ENCODE assay signal across 26 mouse cellular contexts in genomic region chr12:32962132-32962531, GRCm38 (mm10). TPM values are rescaled to one million over a fixed set of nuclear protein-coding genes. Genes with fewer than 3 reads are reported as not detected.
DNase-seq lines count a peak whose midpoint lies in the region; ATAC-seq lines count a peak whose summit lies in the region.
"Had no signal": no experiment of that assay in that cellular context is flagged by ENCODE, and none has a peak within 500 bp of the region (broad histone marks: within the 10 kb centered on the region; RNA-seq: fewer than 3 reads in every experiment).

No protein-coding gene starts in this region.

- peaks cover 24% of the 10 kb centered on the region for H3K4me1 ChIP-seq in intestine, embryonic 16.5 days (ENCODE audit: control insufficient read depth, insufficient read depth, low read length)
- peaks cover 8% of the 10 kb centered on the region for H3K4me1 ChIP-seq in intestine, embryonic 15.5 days (replicated peaks)
- H3K4me1 ChIP-seq in liver, embryonic 13.5 days (replicated peaks) = peaks cover 52% of the 10 kb centered on the region
- H3K4me1 ChIP-seq in liver, embryonic 11.5 days (replicated peaks; ENCODE audit: control insufficient read depth, insufficient read depth, low read length) = peaks cover 38% of the 10 kb centered on the region
- H3K4me1 ChIP-seq: forebrain, embryonic 13.5 days had no signal

- no peak overlapping the region for H3K27ac ChIP-seq in intestine, embryonic 16.5 days (ENCODE audit: low read length)
- no peak overlapping the region for H3K27ac ChIP-seq in intestine, embryonic 15.5 days
- H3K27ac ChIP-seq in liver, embryonic 13.5 days = no peak overlapping the region
- H3K27ac ChIP-seq in liver, embryonic 11.5 days (ENCODE audit: low read depth, low read length) = no peak overlapping the region
- H3K27ac ChIP-seq: forebrain, embryonic 13.5 days; hindbrain, postnatal 0 days; liver, embryonic 15.5 days; neural tube, embryonic 15.5 days had no signal

- no peaks in the 10 kb centered on the region for H3K9me3 ChIP-seq in intestine, embryonic 16.5 days (ENCODE audit: control insufficient read depth, low read length)
- no peaks in the 10 kb centered on the region for H3K9me3 ChIP-seq in intestine, embryonic 15.5 days
- no peaks in the 10 kb centered on the region for H3K9me3 ChIP-seq in liver, embryonic 13.5 days (replicated peaks)
- H3K9me3 ChIP-seq in liver, embryonic 11.5 days (ENCODE audit: control insufficient read depth, low read length) = no peaks in the 10 kb centered on the region
- H3K9me3 ChIP-seq: forebrain, embryonic 13.5 days; heart, embryonic 12.5 days; liver, embryonic 15.5 days; neural tube, embryonic 15.5 days had no signal

- DNase-seq in liver, embryonic 13.5 days = no peak
- DNase-seq in liver, embryonic 11.5 days (ENCODE audit: low spot score) = no peak
- DNase-seq in B cell, adult 2 months = peak; percentile 13 to 21
- DNase-seq in thymus, postnatal 4 days = no peak
- no peak for DNase-seq in Muller cell, postnatal 12 days (ENCODE audit: inconsistent ontology term)
- DNase-seq: adrenal gland, postnatal 10 days; cerebellum, adult 2 months; cerebellum, postnatal 36 days; heart, postnatal 10 days; kidney, adult 11 months; kidney, postnatal 14 days; layer of hippocampus, postnatal 36 days; lung, postnatal 36 days; right cerebral cortex, postnatal 14 days; spleen, adult 18-20 months; thymus, postnatal 25 days had no signal

- H3K36me3 ChIP-seq in intestine, embryonic 16.5 days (ENCODE audit: control insufficient read depth, insufficient read depth, low read length) = no peaks in the 10 kb centered on the region
- no peaks in the 10 kb centered on the region for H3K36me3 ChIP-seq in intestine, embryonic 15.5 days
- peaks cover 4% of the 10 kb centered on the region; the same call in 1 of the 2 replicates for H3K36me3 ChIP-seq in liver, embryonic 13.5 days
- peaks cover 2% of the 10 kb centered on the region; the same call in 1 of the 2 replicates for H3K36me3 ChIP-seq in liver, embryonic 11.5 days (ENCODE audit: control insufficient read depth, insufficient read depth, low read length)
- H3K36me3 ChIP-seq: neural tube, embryonic 15.5 days had no signal

- H3K9ac ChIP-seq in intestine, embryonic 16.5 days (ENCODE audit: low read depth, low read length) = no peak overlapping the region
- no peak overlapping the region for H3K9ac ChIP-seq in intestine, embryonic 15.5 days
- no peak overlapping the region for H3K9ac ChIP-seq in liver, embryonic 13.5 days
- H3K9ac ChIP-seq in liver, embryonic 11.5 days (ENCODE audit: low read depth, low read length) = no peak overlapping the region
- H3K9ac ChIP-seq: forebrain, embryonic 13.5 days; heart, embryonic 12.5 days; liver, embryonic 15.5 days; neural tube, embryonic 15.5 days had no signal

- peak; percentile 21; the same call in 1 of the 2 replicates for ATAC-seq in intestine, embryonic 16.5 days
- ATAC-seq in intestine, embryonic 15.5 days = no peak
- ATAC-seq in liver, embryonic 13.5 days (ENCODE audit: low read depth) = peak; percentile 58
- ATAC-seq in liver, embryonic 11.5 days (replicated peaks; ENCODE audit: low FRiP score) = no peak; the same call in 1 of the 2 replicates
- ATAC-seq in megakaryocyte-erythroid progenitor cell, adult 5-6 weeks (replicated peaks; ENCODE audit: low FRiP score, low TSS enrichment, poor library complexity, severe bottlenecking) = peak; percentile 36; the same call in 1 of the 2 replicates
- ATAC-seq: activated CD4-positive, CD25-positive, alpha-beta regulatory T cell, adult 4 months; forebrain, embryonic 13.5 days; hindbrain, postnatal 0 days had no signal

- H3K4me3 ChIP-seq in intestine, embryonic 16.5 days (ENCODE audit: low read length) = no peak overlapping the region
- no peak overlapping the region for H3K4me3 ChIP-seq in intestine, embryonic 15.5 days (replicated peaks)
- no peak overlapping the region for H3K4me3 ChIP-seq in liver, embryonic 13.5 days (replicated peaks)
- no peak overlapping the region for H3K4me3 ChIP-seq in liver, embryonic 11.5 days (ENCODE audit: low read depth, low read length)
- H3K4me3 ChIP-seq: forebrain, embryonic 13.5 days; heart, embryonic 12.5 days; liver, embryonic 15.5 days; neural tube, embryonic 15.5 days had no signal

- H3K27me3 ChIP-seq in intestine, embryonic 16.5 days (replicated peaks; ENCODE audit: control insufficient read depth, insufficient read depth, low read length) = no peaks in the 10 kb centered on the region
- no peaks in the 10 kb centered on the region for H3K27me3 ChIP-seq in intestine, embryonic 15.5 days (replicated peaks)
- H3K27me3 ChIP-seq in liver, embryonic 13.5 days = no peaks in the 10 kb centered on the region
- no peaks in the 10 kb centered on the region for H3K27me3 ChIP-seq in liver, embryonic 11.5 days (replicated peaks; ENCODE audit: control insufficient read depth, insufficient read depth, low read length)
- H3K27me3 ChIP-seq: forebrain, embryonic 13.5 days; heart, embryonic 12.5 days; liver, embryonic 15.5 days; neural tube, embryonic 15.5 days had no signal

- H3K4me2 ChIP-seq in intestine, embryonic 16.5 days (ENCODE audit: low read depth, low read length) = no peak overlapping the region
- no peak overlapping the region for H3K4me2 ChIP-seq in intestine, embryonic 15.5 days (replicated peaks)
- no peak overlapping the region for H3K4me2 ChIP-seq in liver, embryonic 13.5 days
- no peak overlapping the region for H3K4me2 ChIP-seq in liver, embryonic 11.5 days
- H3K4me2 ChIP-seq: forebrain, embryonic 13.5 days; heart, embryonic 12.5 days; liver, embryonic 15.5 days; midbrain, embryonic 11.5 days; neural tube, embryonic 15.5 days had no signal

RNA-seq across cellular contexts. Expression of gene Sypl, which starts 8.4 kb away (rescaled TPM):
- 168 and 172 TPM in 2 replicates for polyA plus RNA-seq in intestine, embryonic 16.5 days (2015; fragmentation: Nextera tagmentation; extraction: Ambion mirVana)
- polyA plus RNA-seq in intestine, embryonic 15.5 days (2015; fragmentation: Nextera tagmentation; extraction: Ambion mirVana) = 157 and 159 TPM in 2 replicates
- 42.4 and 54.7 TPM in 2 replicates for polyA plus RNA-seq in liver, embryonic 13.5 days (2015; fragmentation: Nextera tagmentation; extraction: Ambion mirVana)
- 72.6 and 75.2 TPM in 2 replicates for polyA plus RNA-seq in liver, embryonic 11.5 days (2014; fragmentation: Nextera tagmentation; extraction: Ambion mirVana)
- 34.3 and 36.1 TPM in 2 replicates for total RNA-seq in megakaryocyte-erythroid progenitor cell, adult 5-6 weeks (2014; fragmentation: Nextera tagmentation)
- total RNA-seq in megakaryocyte-erythroid progenitor cell, adult 5-6 weeks (2017) = 33.3 and 53.2 TPM in 2 replicates

Comparison
In these comparisons a context has a peak if more than half of its experiments do, and no peak if none do; other contexts are left out.
1. ATAC-seq: peak in intestine, embryonic 16.5 days (single experiment), liver, embryonic 13.5 days (single experiment) and megakaryocyte-erythroid progenitor cell, adult 5-6 weeks (single experiment); none in intestine, embryonic 15.5 days (single experiment) and liver, embryonic 11.5 days (single experiment).
2. DNase-seq: peak in B cell, adult 2 months (2 of 2); none in liver, embryonic 13.5 days (single experiment), liver, embryonic 11.5 days (single experiment), thymus, postnatal 4 days (single experiment) and Muller cell, postnatal 12 days (single experiment).